Mouse (Mus musculus) cerebellum, postnatal 14 days (tissue): ENCODE results near the gene Mast1.

ENCODE experiments used
- DNase-seq, 2 experiments: peaks; one replicate each; pipeline ENCODE4 v3.0.0; 2021; ENCODE audit warnings: mixed read lengths in 2 of 2

Gene Mast1

DNA sequence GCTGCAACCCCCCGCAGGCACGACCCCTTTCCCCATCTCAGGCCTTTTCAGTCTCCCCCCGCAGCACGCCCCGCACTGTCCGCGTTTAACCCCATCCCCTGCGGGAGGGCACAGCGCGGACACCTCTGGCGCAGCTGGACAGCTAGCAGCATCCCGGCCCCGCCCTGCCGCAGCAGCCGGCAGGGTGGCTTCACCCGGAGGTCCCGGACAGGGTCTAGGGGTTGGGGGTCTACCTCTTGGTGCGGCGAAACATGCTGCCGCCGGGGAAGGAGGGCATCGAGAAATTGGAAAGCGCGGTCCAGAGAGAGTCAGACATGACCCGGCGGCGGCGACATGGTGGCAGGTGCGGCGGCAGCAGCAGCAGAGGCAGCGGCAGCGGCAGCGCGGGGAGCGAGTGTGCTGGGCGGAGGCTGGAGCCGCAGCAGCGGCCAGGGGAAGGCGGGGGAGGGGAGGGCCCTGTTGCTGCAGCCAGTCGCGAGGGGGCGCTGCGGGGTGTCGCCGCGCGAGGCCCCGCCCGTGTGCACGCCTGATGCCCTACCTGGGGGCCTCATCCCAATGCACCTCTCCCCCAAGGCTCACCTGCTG is at the start of gene Mast1:
Mast1 (minus strand) TSS at position 398 of the 585 bp plus-strand sequence.
- peak; percentile 94 to 95 for DNase-seq

- DNase-seq: no peak
Measured at GRCm38 (mm10) chr8:84986379-84986945, 49.3 kb upstream of the Mast1 start.

- DNase-seq: peak; percentile 91 to 92
Measured at GRCm38 (mm10) chr8:84985684-84986378, 48.7 kb upstream of the Mast1 start.

DNA sequence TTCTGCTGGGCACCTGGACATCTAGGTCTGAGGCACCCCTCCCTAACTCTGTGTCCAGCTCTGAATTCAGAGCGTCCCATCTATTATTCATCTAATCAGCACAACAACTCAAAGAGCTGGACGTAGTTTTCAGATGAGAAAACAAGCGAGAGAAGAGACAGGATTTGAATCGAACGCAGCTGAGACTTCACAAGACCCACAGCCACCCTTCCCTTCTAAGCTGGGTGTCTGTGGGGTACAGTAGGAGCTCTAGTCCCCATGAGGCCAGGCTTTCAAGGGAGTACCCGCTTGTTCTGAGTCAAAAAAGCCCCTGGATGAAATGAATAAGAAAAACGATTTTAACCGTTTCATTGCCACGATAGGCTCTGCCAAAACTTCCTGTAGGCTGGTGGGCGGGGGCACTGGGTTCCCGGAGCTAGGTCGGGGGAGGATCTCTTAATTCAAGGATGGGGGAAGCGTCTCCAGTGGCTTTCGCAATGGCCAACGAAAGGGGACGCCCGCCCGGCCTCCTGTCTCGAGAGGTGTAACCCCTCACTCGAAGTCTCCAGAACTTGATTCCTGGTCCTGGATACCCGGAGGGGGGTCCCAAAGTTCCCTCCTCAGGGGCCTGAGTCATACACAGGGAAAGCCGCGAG is 48.0 kb upstream of the Mast1 start:
- DNase-seq: no peak

- DNase-seq: no peak
Measured at GRCm38 (mm10) chr8:84984294-84985048, 47.3 kb upstream of the Mast1 start.

DNA sequence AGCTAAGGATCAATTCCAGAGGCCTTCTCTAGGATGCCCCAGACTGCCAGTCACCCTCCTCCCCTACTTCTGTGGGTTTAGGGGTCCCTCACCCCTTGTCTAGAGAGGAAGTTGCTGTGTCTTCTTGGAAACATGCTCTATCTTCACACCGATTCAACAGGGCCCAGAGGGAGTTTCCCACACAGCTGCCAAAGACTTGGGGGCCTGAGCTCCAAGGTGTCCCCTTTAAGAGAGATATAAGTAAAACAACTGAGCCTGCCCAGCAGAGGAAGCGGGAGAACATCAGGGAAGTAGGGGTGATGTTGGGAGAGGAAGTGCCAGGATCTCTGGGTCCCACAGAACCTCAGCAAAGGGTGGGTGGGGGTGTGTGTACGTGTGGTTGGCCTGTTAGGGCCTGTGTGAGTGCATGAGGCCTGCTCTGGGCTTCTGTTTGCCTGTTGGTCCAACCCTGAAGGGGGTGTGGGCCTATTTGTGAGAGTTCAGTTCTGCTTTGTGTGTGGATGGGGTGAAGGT is 45.4 kb upstream of the Mast1 start:
- DNase-seq: no peak

- DNase-seq: peak in 1 of 2 experiments; percentile 32
Measured at GRCm38 (mm10) chr8:84981644-84982498, 44.7 kb upstream of the Mast1 start.

- peak; percentile 70 to 79 for DNase-seq
Measured at GRCm38 (mm10) chr8:84980622-84981358, 43.6 kb upstream of the Mast1 start.

DNA sequence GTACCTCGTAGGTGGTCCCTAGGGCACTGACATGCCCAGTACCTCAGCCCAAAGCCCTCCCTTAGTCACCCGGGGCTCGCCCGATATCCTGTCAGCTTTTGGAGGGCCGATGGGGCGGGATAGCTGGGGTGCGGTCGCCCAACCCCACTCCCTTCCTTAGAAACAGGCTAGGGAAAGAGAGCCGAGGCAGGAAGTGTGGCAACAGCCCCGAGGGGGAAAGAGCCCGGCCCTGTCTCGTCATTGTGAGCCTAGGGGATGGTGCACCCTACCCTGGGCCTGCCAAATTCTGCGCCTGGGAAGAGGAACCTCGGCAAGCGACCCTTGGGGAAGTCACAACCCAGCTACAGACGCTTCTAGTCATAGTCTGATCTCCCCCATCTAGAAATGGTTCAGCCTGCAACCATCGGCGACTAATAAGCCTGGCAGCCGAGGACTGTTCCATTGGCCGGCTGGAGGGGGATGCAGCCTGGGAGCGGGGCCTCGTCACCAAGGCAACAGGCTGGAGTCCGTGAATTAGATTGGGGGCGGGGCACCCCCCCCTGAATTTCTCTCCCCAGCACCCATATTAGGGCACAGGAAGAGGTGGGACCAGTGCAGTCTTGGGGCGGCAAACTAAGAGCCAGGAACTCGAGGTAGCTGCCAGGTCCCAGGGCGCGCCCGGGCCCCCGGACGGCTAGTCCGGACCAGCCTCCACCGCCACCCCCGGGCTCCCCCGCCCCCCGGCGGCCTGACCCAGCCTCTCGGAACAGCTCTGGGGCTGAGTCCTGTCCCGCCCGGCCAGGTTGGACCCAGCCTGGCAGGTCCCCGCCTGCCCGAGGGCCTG is 42.7 kb upstream of the Mast1 start:
- DNase-seq: peak; percentile 90

DNA sequence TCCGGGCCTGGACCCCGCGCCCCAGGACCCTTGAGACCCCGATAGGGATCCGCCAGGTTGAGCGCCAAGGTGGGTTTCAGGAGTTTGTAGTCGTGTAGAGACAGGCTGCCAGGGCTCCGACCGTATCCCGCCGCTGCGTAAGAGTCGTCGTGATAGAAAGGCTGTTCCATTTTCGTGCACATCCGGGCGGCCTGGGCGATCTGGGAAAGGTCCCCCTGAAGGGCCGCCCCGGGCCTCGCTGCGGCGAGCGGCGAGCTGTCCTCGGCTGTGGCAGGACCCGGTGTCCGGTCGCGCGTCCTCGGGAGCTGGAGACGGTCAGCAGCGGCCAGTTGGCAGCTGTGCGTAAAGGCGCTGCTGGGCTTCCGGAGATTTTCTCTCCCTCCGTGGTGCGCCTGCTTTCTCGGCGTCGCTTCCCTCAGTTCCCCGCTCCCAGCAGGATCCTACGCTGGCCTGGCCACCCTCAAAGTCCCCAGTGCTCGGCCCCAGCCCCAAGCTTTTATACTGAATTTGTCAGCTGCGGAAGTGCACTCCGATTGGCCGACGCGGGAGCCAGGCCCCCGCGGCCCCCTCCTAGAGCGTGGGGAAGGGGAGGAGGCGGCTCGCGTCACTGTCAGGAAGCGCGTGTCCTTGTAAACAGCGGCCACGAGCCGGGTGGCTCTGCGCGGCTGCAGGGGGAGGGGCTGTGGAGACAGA is 41.2 kb upstream of the Mast1 start, which contains the start of gene Junb:
Junb (minus strand) TSS at position 471 of the 693 bp plus-strand sequence.
- peak; percentile 83 to 86 for DNase-seq

DNA sequence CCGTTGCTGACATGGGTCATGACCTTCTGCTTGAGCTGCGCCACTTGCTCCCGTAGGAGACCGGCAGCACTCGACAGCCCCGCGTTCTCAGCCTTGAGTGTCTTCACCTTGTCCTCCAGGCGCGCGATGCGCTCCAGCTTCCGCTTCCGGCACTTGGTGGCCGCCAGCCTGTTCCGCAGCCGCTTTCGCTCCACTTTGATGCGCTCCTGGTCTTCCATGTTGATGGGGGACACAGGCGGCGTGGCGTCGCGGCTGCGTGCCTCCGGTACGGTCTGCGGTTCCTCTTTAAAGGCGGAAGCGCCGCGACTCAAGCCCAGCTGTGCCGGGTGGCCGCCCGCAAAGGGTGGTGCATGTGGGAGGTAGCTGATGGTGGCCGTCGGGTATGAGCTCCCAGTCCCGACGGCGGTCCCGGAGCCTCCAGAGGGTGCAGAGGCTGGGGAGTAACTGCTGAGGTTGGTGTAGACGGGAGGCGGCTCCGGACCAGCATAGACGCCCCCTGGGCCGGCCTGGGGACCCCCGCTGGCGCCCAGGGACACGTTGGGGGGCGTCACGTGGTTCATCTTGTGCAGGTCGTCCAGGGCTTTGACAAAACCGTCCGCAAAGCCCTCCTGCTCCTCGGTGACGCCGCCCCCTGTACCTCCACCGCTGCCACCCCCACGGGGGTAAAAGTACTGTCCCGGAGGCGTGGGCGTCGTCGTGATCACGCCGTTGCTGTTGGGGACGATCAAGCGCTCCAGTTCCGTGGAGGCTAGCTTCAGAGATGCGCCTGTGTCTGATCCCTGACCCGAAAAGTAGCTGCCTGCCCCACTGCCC is 40.5 kb upstream of the Mast1 start:
- peak; percentile 54 to 68 for DNase-seq

- DNase-seq: no peak
Measured at GRCm38 (mm10) chr8:84976763-84977434, 39.7 kb upstream of the Mast1 start.

GRCm38 (mm10) chr8:84976031-84976762 is 39.0 kb upstream of the Mast1 start:
- DNase-seq: peak; percentile 94 to 97

DNA sequence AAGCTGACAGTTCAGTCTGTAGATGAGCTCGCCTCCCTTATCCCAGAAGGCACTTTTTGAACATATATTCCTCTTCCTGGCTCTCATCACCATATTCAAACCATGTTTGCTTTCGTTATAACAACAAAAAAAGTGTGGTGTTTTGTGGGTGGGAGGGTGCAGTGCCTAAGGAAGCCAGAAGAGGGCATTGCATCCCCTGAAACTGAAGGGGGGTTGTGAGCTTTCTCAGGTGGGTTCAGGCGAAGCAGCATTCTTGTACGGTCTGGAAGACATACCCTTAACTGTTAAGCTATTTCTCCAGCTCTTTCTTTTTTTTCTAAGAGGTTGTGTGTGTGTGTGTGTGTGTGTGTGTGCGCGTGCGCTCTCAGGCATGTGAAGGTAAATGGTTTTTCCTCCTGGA is 38.3 kb upstream of the Mast1 start:
- peak; percentile 72 to 82 for DNase-seq

DNA sequence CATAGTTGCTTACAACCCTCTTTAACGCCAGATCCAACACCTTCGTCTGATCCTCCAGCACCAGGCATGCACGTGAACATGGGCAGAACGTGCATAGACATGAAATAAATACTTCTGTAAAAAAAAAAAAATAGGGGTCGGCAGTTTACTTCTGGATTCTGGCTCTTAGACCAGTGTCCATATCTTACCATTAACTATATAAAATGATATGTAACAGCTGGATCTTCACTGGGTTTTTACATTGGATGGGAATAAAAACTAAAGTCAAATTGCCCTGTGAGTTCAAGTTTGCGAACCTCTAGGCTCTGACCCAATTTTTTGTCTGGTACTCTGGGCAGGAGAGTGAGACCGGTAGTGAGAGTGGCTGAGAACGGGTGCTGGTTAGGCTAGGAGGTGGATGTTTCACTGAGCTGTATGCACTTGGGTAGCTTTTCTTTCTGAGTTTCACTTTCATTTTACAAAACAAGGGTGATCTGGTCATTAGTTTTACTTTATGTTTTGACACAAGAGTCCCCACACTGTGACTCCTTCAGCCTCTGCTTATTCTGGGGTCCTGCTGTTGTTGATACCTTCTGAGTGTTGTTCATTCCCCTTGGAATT is 37.5 kb upstream of the Mast1 start:
- no peak for DNase-seq

GRCm38 (mm10) chr8:84973803-84974542 is 36.8 kb upstream of the Mast1 start:
- peak; percentile 64 to 76 for DNase-seq
